Mouse (Mus musculus) testis, adult 2 months (tissue): ENCODE data around the gene Abr. TPM values are rescaled to one million over a fixed set of nuclear protein-coding genes. Genes with fewer than 3 reads are reported as not detected.
A peak's percentile ranks its signal among the peaks of the same experiment; 100 is the strongest.

Experiments used
- H3K27ac ChIP-seq: fragments of 200-500 bp; 2 replicates; pipeline ENCODE4 v1.5.1; 2012; ENCODE audit warnings: low read depth, low read length; ENCODE audit not compliant: control insufficient read depth, insufficient read depth
- H3K27me3 ChIP-seq: fragments of 200-500 bp; 2 replicates; pipeline ENCODE4 v1.6.1; 2012; ENCODE audit warnings: mild to moderate bottlenecking, low read length, moderate library complexity; ENCODE audit not compliant: control insufficient read depth, insufficient read depth
- H3K36me3 ChIP-seq: fragments of 200-500 bp; 2 replicates; pipeline ENCODE4 v1.6.1; 2012; ENCODE audit warnings: mild to moderate bottlenecking, low read length; ENCODE audit not compliant: control insufficient read depth, insufficient read depth
- H3K4me1 ChIP-seq: fragments of 200-500 bp; 2 replicates; pipeline ENCODE4 v1.6.1; 2012; ENCODE audit warnings: low read length; ENCODE audit not compliant: control insufficient read depth, insufficient read depth
- H3K4me3 ChIP-seq: fragments of 200-500 bp; 2 replicates; pipeline ENCODE4 v1.5.1; 2012; ENCODE audit warnings: low read depth, mild to moderate bottlenecking, low read length, moderate library complexity, mixed read lengths; ENCODE audit not compliant: control insufficient read depth
- CTCF ChIP-seq: fragments of 200-500 bp; IDR thresholded peaks from 2 replicates; pipeline ENCODE4 v1.5.1; 2012; ENCODE audit warnings: low read depth, mild to moderate bottlenecking, inconsistent platforms, low read length, moderate library complexity; ENCODE audit not compliant: control insufficient read depth, insufficient read depth, insufficient replicate concordance
- POLR2A ChIP-seq: fragments of 200-500 bp; IDR thresholded peaks from 2 replicates; pipeline ENCODE4 v1.6.1; 2012; ENCODE audit warnings: low read depth, mild to moderate bottlenecking, inconsistent platforms, low read length, moderate library complexity; ENCODE audit not compliant: control insufficient read depth
- polyA plus RNA-seq: library from polyadenylated mRNA; depleted of rRNA; stranded (reverse); fragments of >200 nt; gene quantifications from 2 replicates; pipeline ENCODE4 v1.2.3, GENCODE M21; 2012

The Abr gene
- polyA plus RNA-seq, 1 experiment = 6.6 TPM

GRCm38 (mm10) chr11:76540973-76541372, 81.1 kb downstream of the Abr start:
- TF ChIP-seq CTCF (peak; percentile 86; the same call in 1 of the 2 replicates), POLR2A (no peak)
- Histone ChIP-seq H3K27ac (no peak overlapping the region), H3K4me1 (no peaks in the 10 kb centered on the region), H3K4me3 (no peak overlapping the region), H3K27me3 (no peaks in the 10 kb centered on the region), H3K36me3 (no peaks in the 10 kb centered on the region)

- no peaks in the 10 kb centered on the region for H3K36me3 ChIP-seq
- no peak overlapping the region for H3K27ac ChIP-seq
- H3K4me1 ChIP-seq = no peaks in the 10 kb centered on the region
- no peaks in the 10 kb centered on the region for H3K27me3 ChIP-seq
- TF ChIP-seq CTCF (no peak), POLR2A (no peak)
- H3K4me3 ChIP-seq = no peak overlapping the region
Measured at GRCm38 (mm10) chr11:76537401-76537800, 84.7 kb downstream of the Abr start.

GRCm38 (mm10) chr11:76536576-76537354, 85.3 kb downstream of the Abr start:
- Histone ChIP-seq H3K27me3 (no peaks in the 10 kb centered on the region), H3K36me3 (no peaks in the 10 kb centered on the region), H3K27ac (no peak overlapping the region)

GRCm38 (mm10) chr11:76532001-76532400, 90.1 kb downstream of the Abr start:
- Histone ChIP-seq H3K4me3 (no peak overlapping the region), H3K27me3 (no peaks in the 10 kb centered on the region), H3K36me3 (no peaks in the 10 kb centered on the region), H3K27ac (no peak overlapping the region), H3K4me1 (no peaks in the 10 kb centered on the region; the same call in 1 of the 2 replicates)
- TF ChIP-seq POLR2A = no peak
- no peak for TF ChIP-seq CTCF

More at GRCm38 (mm10) chr11:76536576-76537354, 85.3 kb downstream of the Abr start:
- Histone ChIP-seq H3K4me3 (no peak overlapping the region), H3K4me1 (no peaks in the 10 kb centered on the region)
- TF ChIP-seq POLR2A (no peak), CTCF (peak; percentile 53; the same call in 1 of the 2 replicates)

- H3K4me3 ChIP-seq = no peak overlapping the region
- no peak for TF ChIP-seq POLR2A
- no peak for TF ChIP-seq CTCF
- H3K4me1 ChIP-seq = no peaks in the 10 kb centered on the region; the same call in 1 of the 2 replicates
- H3K27ac ChIP-seq = no peak overlapping the region
- H3K27me3 ChIP-seq = no peaks in the 10 kb centered on the region
- H3K36me3 ChIP-seq = no peaks in the 10 kb centered on the region
Measured at GRCm38 (mm10) chr11:76530966-76531678, 91.0 kb downstream of the Abr start.

GRCm38 (mm10) chr11:76530168-76530935, 91.8 kb downstream of the Abr start:
- Histone ChIP-seq H3K27ac (peak overlapping the region; percentile 26; the same call in 1 of the 2 replicates), H3K4me3 (no peak overlapping the region), H3K4me1 (no peaks in the 10 kb centered on the region; the same call in 1 of the 2 replicates), H3K36me3 (no peaks in the 10 kb centered on the region), H3K27me3 (no peaks in the 10 kb centered on the region)
- TF ChIP-seq POLR2A = no peak
- TF ChIP-seq CTCF = no peak
